Mouse (Mus musculus) stomach, embryonic 16.5 days (tissue): Measurements from ENCODE around the gene St8sia6. TPM values are rescaled to one million over a fixed set of nuclear protein-coding genes. Genes with fewer than 3 reads are reported as not detected.
A peak's percentile ranks its signal among the peaks of the same experiment; 100 is the strongest.
"Not testable (repeated sequence)": the region's sequence is repeated elsewhere in the genome, so short reads cannot be mapped to it uniquely, and the experiment has no call there.

Experiments
- ATAC-seq: fragments of 200-750 bp; cut with Nextera tagmentation; 2 replicates; pipeline ENCODE4 v1.8.0; 2017; ENCODE audit warnings: moderate number of reproducible peaks, moderate TSS enrichment; ENCODE audit not compliant: insufficient read depth, low FRiP score
- H3K27ac ChIP-seq: fragments of 300-500 bp; sonication (generic); 2 replicates; pipeline ENCODE4 v1.5.1; 2014; ENCODE audit warnings: low read length
- H3K27me3 ChIP-seq: fragments of 300-500 bp; sonication (generic); 2 replicates; pipeline ENCODE4 v1.6.1; 2014; ENCODE audit warnings: low read length, control low read depth, mixed read lengths; ENCODE audit not compliant: control insufficient read depth, insufficient read depth
- H3K36me3 ChIP-seq: fragments of 300-500 bp; sonication (generic); 2 replicates; pipeline ENCODE4 v1.6.1; 2014; ENCODE audit warnings: low read length; ENCODE audit not compliant: control insufficient read depth, insufficient read depth
- H3K4me1 ChIP-seq: fragments of 300-500 bp; sonication (generic); 2 replicates; pipeline ENCODE4 v1.6.1; 2014; ENCODE audit warnings: low read length, control low read depth, mixed read lengths; ENCODE audit not compliant: control insufficient read depth, insufficient read depth
- H3K4me2 ChIP-seq: fragments of 300-500 bp; sonication (generic); 2 replicates; pipeline ENCODE4 v1.6.1; 2014; ENCODE audit warnings: low read depth, low read length, mixed read lengths
- H3K4me3 ChIP-seq: fragments of 300-500 bp; sonication (generic); replicated peaks from 2 replicates; pipeline ENCODE4 v1.5.1; 2014; ENCODE audit warnings: mild to moderate bottlenecking, low read length
- H3K9ac ChIP-seq: fragments of 300-500 bp; sonication (generic); 2 replicates; pipeline ENCODE4 v1.6.1; 2014; ENCODE audit warnings: low read length
- H3K9me3 ChIP-seq: fragments of 300-500 bp; sonication (generic); replicated peaks from 2 replicates; pipeline ENCODE4 v1.6.1; 2016; ENCODE audit warnings: low read length, control low read depth; ENCODE audit not compliant: control insufficient read depth
- WGBS: fragments of 180-500 bp; shearing (Covaris S2); extraction: QIAGEN DNeasy Blood & Tissue Kit; methylation state at CpG from one replicate; pipeline ENCODE4 v1.1.7; 2014; 5-methylcytosine and 5-hydroxymethylcytosine counted together
- polyA plus RNA-seq: library from polyadenylated mRNA; unstranded; fragments of >200 nt; fragmentation: Nextera tagmentation; extraction: Ambion mirVana; gene quantifications from 2 replicates; pipeline ENCODE4 v1.2.1, GENCODE M21; 2015

Gene St8sia6
- polyA plus RNA-seq, 1 experiment from 2014 or later = 0.80 TPM

GRCm38 (mm10) chr2:13630136-13630832, 163.6 kb downstream of the St8sia6 start:
- WGBS = 76% methylated on average over 7 of the region's 7 CpGs
- Histone ChIP-seq H3K4me3 (no peak overlapping the region), H3K27me3 (no peaks in the 10 kb centered on the region), H3K9ac (no peak overlapping the region), H3K9me3 (no peaks in the 10 kb centered on the region), H3K36me3 (no peaks in the 10 kb centered on the region), H3K4me2 (no peak overlapping the region), H3K27ac (no peak overlapping the region), H3K4me1 (no peaks in the 10 kb centered on the region)
- 0 out of 2 replicates have a peak, but pooled peaks have one; percentile 44 for ATAC-seq

DNA sequence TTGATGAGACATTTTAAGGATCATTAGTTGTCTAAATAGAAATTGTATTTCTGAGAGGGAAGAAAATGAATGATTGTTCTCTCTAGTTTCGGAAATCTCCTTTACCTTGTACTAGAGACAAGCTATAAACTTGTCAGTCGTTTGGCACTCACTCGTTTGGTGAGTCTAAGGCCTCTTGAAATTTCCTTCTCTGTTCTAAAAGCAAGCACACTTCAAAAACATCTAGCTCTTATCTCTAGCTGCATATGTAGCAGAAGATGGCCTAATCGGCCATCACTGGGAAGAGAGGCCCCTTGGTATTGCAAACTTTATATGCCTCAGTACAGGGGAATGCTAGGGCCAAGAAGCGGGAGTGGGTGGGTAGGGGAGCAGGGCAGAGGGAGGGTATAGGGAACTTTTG, 190.2 kb downstream of the St8sia6 start:
- H3K27me3 ChIP-seq, H3K9ac ChIP-seq, H3K4me3 ChIP-seq, H3K4me2 ChIP-seq, H3K36me3 ChIP-seq, H3K27ac ChIP-seq, H3K9me3 ChIP-seq, H3K4me1 ChIP-seq, ATAC-seq: not testable (repeated sequence)
- WGBS = 70% methylated on average over 5 of the region's 5 CpGs

DNA sequence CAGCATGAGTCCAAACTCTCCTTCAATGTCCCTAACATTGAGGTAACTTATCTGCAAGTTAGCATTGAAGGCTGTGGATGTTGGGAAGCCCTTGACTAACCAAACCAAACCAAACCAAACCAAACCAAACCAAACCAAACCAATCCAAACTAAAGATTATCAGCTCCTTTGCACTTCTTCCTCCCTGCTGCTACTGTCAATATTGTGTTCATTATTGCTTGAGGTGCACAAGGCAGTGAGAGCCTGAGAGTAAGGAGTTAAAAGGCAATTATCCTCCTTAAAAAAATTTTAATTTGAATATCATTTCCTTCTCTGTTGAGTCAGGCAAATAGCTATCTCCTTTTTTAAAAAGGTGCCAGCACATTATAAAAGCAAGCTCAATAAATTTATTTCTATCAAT, 190.8 kb downstream of the St8sia6 start:
- Histone ChIP-seq H3K4me1 (no peaks in the 10 kb centered on the region), H3K9ac (no peak overlapping the region), H3K27ac (no peak overlapping the region), H3K9me3 (no peaks in the 10 kb centered on the region), H3K27me3 (no peaks in the 10 kb centered on the region), H3K4me2 (no peak overlapping the region), H3K4me3 (no peak overlapping the region), H3K36me3 (no peaks in the 10 kb centered on the region)
- no peak for ATAC-seq

Other genes starting within 250 kb of the St8sia6 start
- 8.0 and 8.4 TPM in 2 replicates for gene Trdmt1, start 249.4 kb downstream of the St8sia6 start, polyA plus RNA-seq
- gene Vim, start 220.1 kb downstream of the St8sia6 start, polyA plus RNA-seq = 472 and 493 TPM in 2 replicates